Mouse (Mus musculus) right cerebral cortex, postnatal 25 days (tissue): ENCODE data around the gene Cdc42.

Source experiments
- DNase-seq: peaks from one replicate; pipeline ENCODE4 v3.0.0; 2022

Cdc42 gene

DNA sequence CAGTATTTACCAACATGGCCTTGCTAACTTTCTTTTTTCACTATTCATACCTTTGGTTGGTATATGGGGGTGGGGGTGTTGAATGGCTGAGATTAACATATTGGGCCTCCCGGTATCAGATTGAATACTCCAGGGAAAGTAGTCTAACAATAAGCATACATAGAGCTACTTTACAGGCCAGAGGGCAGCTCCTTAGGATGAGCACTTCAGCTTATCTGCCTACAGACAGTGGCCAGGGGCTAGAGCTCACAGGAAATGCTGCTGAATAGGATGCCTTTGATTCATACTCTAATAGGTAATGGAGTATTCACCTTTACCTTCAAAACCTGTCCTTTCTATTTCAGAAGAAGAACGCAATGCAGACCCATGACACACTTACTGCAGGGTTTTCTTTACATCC lies 42.5 kb downstream of the Cdc42 start:
- no peak for DNase-seq

DNA sequence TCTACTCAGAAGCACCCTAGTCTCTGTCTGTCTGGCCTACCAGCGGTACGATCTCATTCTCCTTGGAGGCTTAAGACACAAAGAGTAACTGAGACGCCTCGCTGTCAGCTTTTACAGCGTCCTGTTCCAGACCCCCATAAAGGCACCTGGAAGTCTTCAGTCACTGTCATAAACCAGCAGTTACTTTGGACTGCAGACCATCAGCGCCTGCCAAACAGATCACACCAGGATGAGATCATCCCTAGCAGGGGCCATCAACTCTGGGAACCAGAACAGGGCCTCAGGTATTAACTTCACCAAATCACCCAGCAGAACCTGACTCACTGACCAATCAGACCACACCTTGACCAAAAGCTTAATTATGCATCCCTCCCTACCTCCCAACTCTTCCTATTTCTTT lies 43.0 kb downstream of the Cdc42 start:
- no peak for DNase-seq

GRCm38 (mm10) chr4:137313511-137313910 lies 44.0 kb downstream of the Cdc42 start:
- no peak for DNase-seq

- DNase-seq, result peak; percentile 5
Observed at GRCm38 (mm10) chr4:137308377-137308776, 49.1 kb downstream of the Cdc42 start.

- peak; percentile 4 for DNase-seq
Observed at GRCm38 (mm10) chr4:137306991-137307706, 50.4 kb downstream of the Cdc42 start.

GRCm38 (mm10) chr4:137306577-137306888 lies 51.0 kb downstream of the Cdc42 start:
- no peak for DNase-seq

- no peak for DNase-seq
Observed at GRCm38 (mm10) chr4:137305831-137306576, 51.5 kb downstream of the Cdc42 start.

GRCm38 (mm10) chr4:137305066-137305465 lies 52.5 kb downstream of the Cdc42 start:
- no peak for DNase-seq

- no peak for DNase-seq
Observed at GRCm38 (mm10) chr4:137304106-137304505, 53.4 kb downstream of the Cdc42 start.

GRCm38 (mm10) chr4:137301635-137302034 lies 55.9 kb downstream of the Cdc42 start:
- no peak for DNase-seq

DNA sequence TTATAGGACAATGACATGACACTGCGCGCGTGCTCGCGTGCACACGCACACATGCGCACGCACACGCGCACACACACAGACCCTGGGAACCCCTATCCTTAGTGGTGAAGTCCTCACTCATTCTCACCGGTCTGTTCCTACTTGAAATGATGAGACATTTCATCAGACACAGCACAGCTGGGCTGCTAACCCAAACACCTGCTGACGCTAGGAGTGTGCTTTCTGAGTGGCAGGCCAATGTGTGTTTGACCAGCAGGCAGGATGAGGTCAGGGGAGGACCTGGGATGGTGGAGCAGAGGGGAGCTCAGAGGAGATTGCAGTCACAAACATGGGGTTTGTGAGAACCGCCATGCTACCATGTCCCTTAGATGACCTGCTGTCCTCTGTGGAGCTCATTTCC lies 57.3 kb downstream of the Cdc42 start:
- DNase-seq, result no peak

GRCm38 (mm10) chr4:137298406-137298805 lies 59.1 kb downstream of the Cdc42 start:
- no peak for DNase-seq

- DNase-seq, result peak; percentile 41
Observed at GRCm38 (mm10) chr4:137297611-137298010, 59.9 kb downstream of the Cdc42 start.

GRCm38 (mm10) chr4:137294951-137295350 lies 62.6 kb downstream of the Cdc42 start:
- peak; percentile 46 for DNase-seq

- no peak for DNase-seq
Observed at GRCm38 (mm10) chr4:137294474-137294873, 63.0 kb downstream of the Cdc42 start.

- no peak for DNase-seq
Observed at GRCm38 (mm10) chr4:137294032-137294431, 63.5 kb downstream of the Cdc42 start.

DNA sequence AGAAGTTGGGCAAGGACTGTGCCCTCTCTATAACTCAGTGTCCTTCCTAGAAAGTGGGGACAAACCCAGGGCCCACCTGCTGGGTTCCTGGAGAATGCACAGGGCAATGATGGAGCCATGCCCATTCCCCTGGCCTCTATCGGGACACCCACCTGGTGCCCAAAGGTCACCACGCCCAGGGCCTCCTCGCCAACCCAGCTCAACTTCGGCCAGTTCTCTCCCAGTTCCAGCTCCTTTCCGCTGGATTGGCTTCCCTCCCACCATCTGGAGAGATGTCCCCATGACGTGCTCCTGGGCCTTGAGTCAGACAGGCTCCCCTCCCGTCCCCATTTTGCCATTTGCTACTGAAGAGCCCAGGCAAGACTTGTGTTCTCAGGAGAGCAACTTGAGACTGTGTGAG lies 64.9 kb downstream of the Cdc42 start:
- DNase-seq, result no peak

DNA sequence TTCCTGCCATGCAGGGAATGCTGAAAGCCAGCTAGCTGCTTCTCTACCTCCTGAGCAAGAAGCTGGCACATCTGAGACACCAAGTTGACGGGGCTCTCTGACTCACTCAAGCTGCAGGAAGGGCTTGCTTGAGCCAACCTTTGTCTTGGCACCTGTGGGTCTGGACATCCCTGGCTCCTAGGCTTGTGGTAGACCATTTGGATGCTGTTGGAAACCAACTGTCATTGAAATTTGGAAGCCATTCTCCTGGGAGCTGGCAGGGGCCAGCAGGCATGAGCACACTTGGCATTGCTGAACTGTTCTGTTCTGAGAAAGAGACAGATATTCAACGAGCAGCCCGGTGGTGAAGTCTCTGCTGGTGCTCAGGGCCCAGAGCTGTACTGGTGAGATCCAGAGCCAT lies 67.3 kb downstream of the Cdc42 start:
- DNase-seq, result no peak

DNA sequence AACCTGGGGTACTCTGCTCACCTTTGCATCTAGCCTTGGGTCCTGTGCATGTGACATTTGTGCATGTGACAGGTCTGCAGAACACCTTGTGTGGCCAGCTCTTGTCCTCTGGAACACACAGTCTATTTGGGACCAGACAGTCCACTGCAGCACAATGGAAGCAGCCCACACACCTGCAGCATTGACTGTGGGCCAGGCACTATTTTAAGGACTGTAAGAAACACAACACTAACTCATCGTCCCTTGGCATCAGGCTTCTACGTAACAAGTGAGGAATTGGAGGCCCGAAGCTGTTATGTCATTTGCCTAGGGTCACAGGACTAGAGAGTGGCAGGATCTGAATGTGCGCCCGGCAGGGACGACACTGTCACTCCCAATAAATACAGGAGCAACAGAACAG lies 67.8 kb downstream of the Cdc42 start:
- no peak for DNase-seq

GRCm38 (mm10) chr4:137287818-137288217 lies 69.7 kb downstream of the Cdc42 start:
- DNase-seq, result no peak

DNA sequence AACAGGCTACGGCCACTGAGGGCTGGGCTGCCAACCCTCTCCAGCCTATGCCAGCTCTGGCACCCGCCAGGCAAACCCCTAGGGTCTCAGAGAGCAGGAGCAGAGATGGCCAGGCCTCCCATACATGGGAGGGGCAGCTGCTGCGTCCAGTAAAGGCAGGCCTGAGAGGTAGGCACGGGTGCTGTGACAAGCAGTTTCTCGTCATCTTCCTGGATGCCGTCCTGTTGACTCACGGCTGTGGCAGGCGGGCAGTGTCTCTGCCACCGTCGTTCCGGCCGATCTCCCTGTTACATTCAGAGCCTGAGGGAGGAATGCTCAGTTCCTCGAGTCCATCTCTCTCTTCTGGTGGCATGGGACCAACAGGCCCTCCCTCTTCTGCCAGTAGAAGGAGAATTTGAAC lies 70.3 kb downstream of the Cdc42 start:
- no peak for DNase-seq

DNA sequence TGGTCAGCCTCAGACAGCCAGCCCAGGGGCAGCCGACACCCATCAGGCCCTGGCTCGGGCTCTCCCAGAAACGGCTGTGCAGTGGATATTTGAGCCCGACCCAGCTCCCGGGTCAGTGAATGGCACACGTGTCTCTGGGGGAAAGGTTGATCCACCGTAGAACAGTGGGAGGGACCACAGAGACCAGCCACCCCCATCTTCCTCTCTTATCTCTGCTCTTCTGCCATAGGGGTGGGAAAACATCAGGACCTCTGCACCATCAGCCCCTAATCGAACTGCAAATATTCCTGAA lies 70.9 kb downstream of the Cdc42 start:
- DNase-seq, result no peak

GRCm38 (mm10) chr4:137285876-137286661 lies 71.5 kb downstream of the Cdc42 start:
- no peak for DNase-seq

GRCm38 (mm10) chr4:137283407-137283732 lies 74.2 kb downstream of the Cdc42 start:
- DNase-seq, result no peak
